Mouse (Mus musculus) small intestine, adult 2 months (tissue): ENCODE results near the gene Dlgap1.

Experiments used
- CTCF ChIP-seq: fragments of 200-500 bp; IDR thresholded peaks from 2 replicates; pipeline ENCODE4 v1.5.1; 2012; ENCODE audit warnings: low read depth, mild to moderate bottlenecking, control low read depth, inconsistent platforms, low read length, moderate library complexity, mixed read lengths; ENCODE audit not compliant: insufficient replicate concordance, insufficient read length; ENCODE audit errors: extremely low read depth
- POLR2A ChIP-seq: fragments of 200-500 bp; IDR thresholded peaks from 2 replicates; pipeline ENCODE4 v1.6.1; 2012; ENCODE audit warnings: low read depth, mild to moderate bottlenecking, control low read depth, inconsistent platforms, low read length, moderate library complexity

GRCm38 (mm10) chr17:70397220-70397619 is 428.3 kb downstream of the Dlgap1 start:
- TF ChIP-seq CTCF (no peak), POLR2A (no peak)
